Mouse (Mus musculus): ENCODE results near the gene Camta1.

The Camta1 gene

GRCm38 (mm10) chr4:151738875-151739274, 122.8 kb downstream of the Camta1 start:
- no peak for DNase-seq (ENCODE audit: low read depth)

- no peak for DNase-seq (ENCODE audit: low read depth)
Measured at GRCm38 (mm10) chr4:151738280-151738679, 123.4 kb downstream of the Camta1 start.

- no peak for DNase-seq (ENCODE audit: low read depth)
Measured at GRCm38 (mm10) chr4:151732668-151733067, 129.0 kb downstream of the Camta1 start.

GRCm38 (mm10) chr4:151730037-151730759, 131.5 kb downstream of the Camta1 start:
- DNase-seq (ENCODE audit: low read depth), result no peak

GRCm38 (mm10) chr4:151729116-151729515, 132.6 kb downstream of the Camta1 start:
- DNase-seq (ENCODE audit: low read depth), result no peak

- DNase-seq (ENCODE audit: low read depth), result no peak
Measured at GRCm38 (mm10) chr4:151728391-151729065, 133.1 kb downstream of the Camta1 start.

GRCm38 (mm10) chr4:151726396-151726795, 135.3 kb downstream of the Camta1 start:
- no peak for DNase-seq (ENCODE audit: low read depth)

GRCm38 (mm10) chr4:151724897-151725296, 136.8 kb downstream of the Camta1 start:
- no peak for DNase-seq (ENCODE audit: low read depth)

- DNase-seq (ENCODE audit: low read depth), result no peak
Measured at GRCm38 (mm10) chr4:151720722-151721467, 140.8 kb downstream of the Camta1 start.

GRCm38 (mm10) chr4:151718866-151719475, 142.7 kb downstream of the Camta1 start:
- DNase-seq (ENCODE audit: low read depth), result no peak

- DNase-seq (ENCODE audit: low read depth), result no peak
Measured at GRCm38 (mm10) chr4:151717864-151718263, 143.8 kb downstream of the Camta1 start.

- DNase-seq (ENCODE audit: low read depth), result no peak
Measured at GRCm38 (mm10) chr4:151713714-151714113, 148.0 kb downstream of the Camta1 start.

- DNase-seq (ENCODE audit: low read depth), result no peak
Measured at GRCm38 (mm10) chr4:151711406-151711805, 150.3 kb downstream of the Camta1 start.

GRCm38 (mm10) chr4:151710522-151710921, 151.2 kb downstream of the Camta1 start:
- no peak for DNase-seq (ENCODE audit: low read depth)

GRCm38 (mm10) chr4:151709269-151709668, 152.4 kb downstream of the Camta1 start:
- no peak for DNase-seq (ENCODE audit: low read depth)

- DNase-seq (ENCODE audit: low read depth), result no peak
Measured at GRCm38 (mm10) chr4:151703069-151703735, 158.5 kb downstream of the Camta1 start.

GRCm38 (mm10) chr4:151702463-151702862, 159.2 kb downstream of the Camta1 start:
- DNase-seq (ENCODE audit: low read depth), result no peak

- no peak for DNase-seq (ENCODE audit: low read depth)
Measured at GRCm38 (mm10) chr4:151695984-151696383, 165.7 kb downstream of the Camta1 start.

- no peak for DNase-seq (ENCODE audit: low read depth)
Measured at GRCm38 (mm10) chr4:151694531-151694930, 167.1 kb downstream of the Camta1 start.

GRCm38 (mm10) chr4:151694047-151694446, 167.6 kb downstream of the Camta1 start:
- peak; percentile 2 for DNase-seq (ENCODE audit: low read depth)

- DNase-seq (ENCODE audit: low read depth), result no peak
Measured at GRCm38 (mm10) chr4:151690041-151690440, 171.6 kb downstream of the Camta1 start.

GRCm38 (mm10) chr4:151688206-151688605, 173.5 kb downstream of the Camta1 start:
- DNase-seq (ENCODE audit: low read depth), result no peak

All from induced T-regulatory cell, adult 2 months (primary cell).